Mouse (Mus musculus) kidney, postnatal 0 days (tissue): ENCODE results near the gene Samd5. TPM values are rescaled to one million over a fixed set of nuclear protein-coding genes. Genes with fewer than 3 reads are reported as not detected.
A peak's percentile ranks its signal among the peaks of the same experiment; 100 is the strongest.

ENCODE experiments used
- ATAC-seq: fragments of 200-750 bp; cut with Nextera tagmentation; replicated peaks from 2 replicates; pipeline ENCODE4 v1.8.0; 2017; ENCODE audit warnings: low read depth, moderate number of reproducible peaks, moderate TSS enrichment, moderate library complexity; ENCODE audit not compliant: low FRiP score
- DNase-seq: peaks from one replicate; pipeline ENCODE4 v3.0.0-alpha.2; 2016; ENCODE audit warnings: low spot score
- H3K27ac ChIP-seq: fragments of 300-500 bp; sonication (generic); 2 replicates; pipeline ENCODE4 v1.5.1; 2014; ENCODE audit warnings: mild to moderate bottlenecking
- H3K27me3 ChIP-seq: fragments of 300-500 bp; sonication (generic); 2 replicates; pipeline ENCODE4 v1.6.1; 2014; ENCODE audit warnings: low read length, mixed read lengths; ENCODE audit not compliant: insufficient read depth
- H3K36me3 ChIP-seq: fragments of 300-500 bp; sonication (generic); 2 replicates; pipeline ENCODE4 v1.6.1; 2014; ENCODE audit warnings: low read length, mixed read lengths; ENCODE audit not compliant: insufficient read depth
- H3K4me1 ChIP-seq: fragments of 300-500 bp; sonication (generic); replicated peaks from 2 replicates; pipeline ENCODE4 v1.6.1; 2014; ENCODE audit warnings: antibody characterized with exemption, low read length, mixed read lengths; ENCODE audit not compliant: insufficient read depth
- H3K4me2 ChIP-seq: fragments of 300-500 bp; sonication (generic); 2 replicates; pipeline ENCODE4 v1.6.1; 2014; ENCODE audit warnings: mild to moderate bottlenecking, low read length, moderate library complexity, mixed read lengths
- H3K4me3 ChIP-seq: fragments of 300-500 bp; sonication (generic); replicated peaks from 2 replicates; pipeline ENCODE4 v1.5.1; 2014; ENCODE audit warnings: low read depth, low read length
- H3K9ac ChIP-seq: fragments of 300-500 bp; sonication (generic); 2 replicates; pipeline ENCODE4 v1.6.1; 2014; ENCODE audit warnings: low read depth, low read length
- H3K9me3 ChIP-seq: fragments of 300-500 bp; sonication (generic); replicated peaks from 2 replicates; pipeline ENCODE4 v1.6.1; 2016; ENCODE audit warnings: low read length, inconsistent platforms, mixed read lengths
- CTCF ChIP-seq: IDR thresholded peaks from 2 replicates; pipeline ENCODE4 v1.5.1; 2016; ENCODE audit warnings: antibody characterized with exemption, low read depth, mild to moderate bottlenecking, moderate library complexity
- WGBS: fragments of 180-500 bp; shearing (Covaris S2); extraction: QIAGEN DNeasy Blood & Tissue Kit; methylation state at CpG from one replicate; pipeline ENCODE4 v1.1.7; 2014; 5-methylcytosine and 5-hydroxymethylcytosine counted together
- polyA plus RNA-seq: library from polyadenylated mRNA; unstranded; fragments of >200 nt; fragmentation: Nextera tagmentation; extraction: Ambion mirVana; gene quantifications from 2 replicates; pipeline ENCODE4 v1.2.1, GENCODE M21; 2015

Gene Samd5
- polyA plus RNA-seq, 1 experiment from 2014 or later, result 1.7 TPM

GRCm38 (mm10) chr10:9594666-9595065 is 80.3 kb downstream of the Samd5 start:
- 87% methylated on average over 4 of the region's 4 CpGs for WGBS

GRCm38 (mm10) chr10:9590606-9591005 is 84.4 kb downstream of the Samd5 start:
- Histone ChIP-seq H3K36me3 (no peaks in the 10 kb centered on the region), H3K4me2 (no peak overlapping the region), H3K4me1 (no peaks in the 10 kb centered on the region), H3K4me3 (no peak overlapping the region), H3K27ac (no peak overlapping the region), H3K9ac (no peak overlapping the region), H3K9me3 (no peaks in the 10 kb centered on the region), H3K27me3 (no peaks in the 10 kb centered on the region)
- no peak for DNase-seq
- WGBS, result 96% methylated on average over 2 of the region's 2 CpGs
- ATAC-seq, result no peak
- no peak for TF ChIP-seq CTCF

More at GRCm38 (mm10) chr10:9594666-9595065, 80.3 kb downstream of the Samd5 start:
- DNase-seq (no peak), ATAC-seq (no peak)
- no peaks in the 10 kb centered on the region for H3K4me1 ChIP-seq
- H3K9ac ChIP-seq, result no peak overlapping the region
- H3K4me3 ChIP-seq, result no peak overlapping the region
- no peak overlapping the region for H3K4me2 ChIP-seq
- no peak for TF ChIP-seq CTCF
- no peak overlapping the region for H3K27ac ChIP-seq
- no peaks in the 10 kb centered on the region for H3K27me3 ChIP-seq
- H3K9me3 ChIP-seq, result no peaks in the 10 kb centered on the region
- H3K36me3 ChIP-seq, result no peaks in the 10 kb centered on the region

- H3K36me3 ChIP-seq, result no peaks in the 10 kb centered on the region
Measured at GRCm38 (mm10) chr10:9586328-9586727, 88.7 kb downstream of the Samd5 start.

GRCm38 (mm10) chr10:9579374-9579773 is 95.6 kb downstream of the Samd5 start:
- no peak for DNase-seq
- ATAC-seq, result no peak
- H3K4me3 ChIP-seq, result no peak overlapping the region
- no peak overlapping the region for H3K9ac ChIP-seq
- H3K4me1 ChIP-seq, result no peaks in the 10 kb centered on the region
- H3K4me2 ChIP-seq, result no peak overlapping the region
- H3K36me3 ChIP-seq, result no peaks in the 10 kb centered on the region
- H3K9me3 ChIP-seq, result no peaks in the 10 kb centered on the region
- H3K27me3 ChIP-seq, result no peaks in the 10 kb centered on the region
- WGBS, result 92% methylated on average over 5 of the region's 5 CpGs
- H3K27ac ChIP-seq, result no peak overlapping the region
- no peak for TF ChIP-seq CTCF

More at GRCm38 (mm10) chr10:9586328-9586727, 88.7 kb downstream of the Samd5 start:
- 71% methylated on average over 5 of the region's 5 CpGs for WGBS
- Histone ChIP-seq H3K4me3 (no peak overlapping the region), H3K27me3 (no peaks in the 10 kb centered on the region), H3K4me1 (no peaks in the 10 kb centered on the region), H3K4me2 (no peak overlapping the region), H3K27ac (no peak overlapping the region), H3K9me3 (no peaks in the 10 kb centered on the region), H3K9ac (no peak overlapping the region)
- TF ChIP-seq CTCF, result no peak
- ATAC-seq, result no peak
- DNase-seq, result no peak

GRCm38 (mm10) chr10:9575605-9576004 is 99.4 kb downstream of the Samd5 start:
- TF ChIP-seq CTCF, result peak; percentile 75
- H3K4me3 ChIP-seq, result no peak overlapping the region
- H3K9ac ChIP-seq, result no peak overlapping the region
- DNase-seq (peak; percentile 42), ATAC-seq (no peak)
- 36% methylated on average over 4 of the region's 4 CpGs for WGBS
- no peak overlapping the region for H3K27ac ChIP-seq
- H3K36me3 ChIP-seq, result no peaks in the 10 kb centered on the region
- no peak overlapping the region for H3K4me2 ChIP-seq
- H3K27me3 ChIP-seq, result no peaks in the 10 kb centered on the region
- no peaks in the 10 kb centered on the region for H3K9me3 ChIP-seq
- no peaks in the 10 kb centered on the region for H3K4me1 ChIP-seq

- Histone ChIP-seq H3K4me3 (no peak overlapping the region), H3K9ac (no peak overlapping the region), H3K4me1 (no peaks in the 10 kb centered on the region), H3K4me2 (no peak overlapping the region), H3K36me3 (no peaks in the 10 kb centered on the region), H3K9me3 (no peaks in the 10 kb centered on the region), H3K27me3 (no peaks in the 10 kb centered on the region), H3K27ac (no peak overlapping the region)
- 78% methylated on average over 4 of the region's 4 CpGs for WGBS
- ATAC-seq (no peak), DNase-seq (no peak)
- no peak for TF ChIP-seq CTCF
Measured at GRCm38 (mm10) chr10:9574135-9574534, 100.9 kb downstream of the Samd5 start.

Other genes with a start within 250 kb of the Samd5 start
- 2.9 and 3.4 TPM in 2 replicates for gene Stxbp5, start 225.9 kb upstream of the Samd5 start, polyA plus RNA-seq